Mouse (Mus musculus) MEL (cell line): ENCODE measurements around the gene Rrp36. TPM values are rescaled to one million over a fixed set of nuclear protein-coding genes. Genes with fewer than 3 reads are reported as not detected.

Experiments
- DNase-seq: peaks from one replicate; pipeline ENCODE4 v3.0.0; 2011; ENCODE audit warnings: low read depth, low spot score
- H3K27ac ChIP-seq: 2 replicates; pipeline ENCODE4 v1.5.1; 2012; ENCODE audit warnings: low read depth, mild to moderate bottlenecking, control low read depth, low read length, moderate library complexity; ENCODE audit not compliant: control insufficient read depth
- H3K27me3 ChIP-seq, 2 experiments: fragments of 150-350 bp in 1 of 2; sonication (generic) in 1 of 2; 2 replicates each; pipeline ENCODE4 v1.6.1; 2012; ENCODE audit warnings: low read length in 2 of 2, mild to moderate bottlenecking in 2 of 2, improper control_type of control experiment in 1 of 2, moderate library complexity in 1 of 2; ENCODE audit not compliant: insufficient read depth in 2 of 2, control insufficient read depth in 1 of 2
- H3K36me3 ChIP-seq, 2 experiments: 2 replicates each; pipeline ENCODE4 v1.6.1; 2012 to 2014; ENCODE audit warnings: low read length in 2 of 2, improper control_type of control experiment in 1 of 2, inconsistent platforms in 1 of 2, mild to moderate bottlenecking in 1 of 2; ENCODE audit not compliant: insufficient read depth in 2 of 2, control insufficient read depth in 1 of 2
- H3K4me1 ChIP-seq, 2 experiments: fragments of 150-350 bp in 1 of 2; sonication (generic) in 1 of 2; 2 replicates each; pipeline ENCODE4 v1.6.1; 2012; ENCODE audit warnings: low read length in 2 of 2, improper control_type of control experiment in 1 of 2, mild to moderate bottlenecking in 1 of 2; ENCODE audit not compliant: insufficient read depth in 2 of 2, control insufficient read depth in 1 of 2
- H3K4me3 ChIP-seq, 2 experiments: fragments of 150-350 bp in 1 of 2; sonication (generic) in 1 of 2; 2 replicates each; pipeline ENCODE4 v1.5.1; 2012; ENCODE audit warnings: low read depth in 2 of 2, low read length in 2 of 2, mild to moderate bottlenecking in 2 of 2, moderate library complexity in 2 of 2, control low read depth in 1 of 2, improper control_type of control experiment in 1 of 2; ENCODE audit not compliant: control insufficient read depth in 1 of 2, insufficient read depth in 1 of 2
- H3K79me2 ChIP-seq: 2 replicates; pipeline ENCODE4 v1.6.1; 2012; ENCODE audit warnings: mild to moderate bottlenecking, low read length, moderate library complexity; ENCODE audit not compliant: control insufficient read depth, poor library complexity, insufficient read depth
- H3K9ac ChIP-seq: 2 replicates; pipeline ENCODE4 v1.6.1; 2012; ENCODE audit warnings: low read depth, mild to moderate bottlenecking, control low read depth, low read length, moderate library complexity; ENCODE audit not compliant: control insufficient read depth, poor library complexity, severe bottlenecking
- H3K9me3 ChIP-seq: fragments of 150-350 bp; sonication (generic); replicated peaks from 2 replicates; pipeline ENCODE4 v1.6.1; 2012; ENCODE audit warnings: mild to moderate bottlenecking, low read length, improper control_type of control experiment, moderate library complexity; ENCODE audit not compliant: insufficient read depth
- CHD1 ChIP-seq: IDR thresholded peaks from 2 replicates; pipeline ENCODE4 v1.6.1; 2012; ENCODE audit warnings: low read depth, mild to moderate bottlenecking, inconsistent platforms, low read length, improper control_type of control experiment
- CTCF ChIP-seq, 3 experiments: IDR thresholded peaks in 2 of 3; conservative IDR thresholded peaks in 1 of 3; 2 replicates each; pipeline ENCODE4 v1.5.1; 2011 to 2012; ENCODE audit warnings: low read length in 3 of 3, low read depth in 2 of 3, mild to moderate bottlenecking in 2 of 3, improper control_type of control experiment in 1 of 3, inconsistent platforms in 1 of 3, mixed read lengths in 1 of 3, moderate library complexity in 1 of 3; ENCODE audit not compliant: control insufficient read depth in 1 of 3, insufficient read depth in 1 of 3, poor library complexity in 1 of 3, severe bottlenecking in 1 of 3
- E2F4 ChIP-seq: IDR thresholded peaks from 2 replicates; pipeline ENCODE4 v1.6.1; 2011; ENCODE audit warnings: low read depth, low read length, improper control_type of control experiment, borderline replicate concordance
- ELF1 ChIP-seq: IDR thresholded peaks from 2 replicates; pipeline ENCODE4 v1.6.1; 2014; ENCODE audit warnings: low read depth, mild to moderate bottlenecking, inconsistent platforms, low read length, improper control_type of control experiment, moderate library complexity
- EP300 ChIP-seq, 2 experiments: IDR thresholded peaks; 2 replicates each; pipeline ENCODE4 v1.6.1; 2011; ENCODE audit warnings: improper control_type of control experiment in 2 of 2, low read length in 2 of 2, low read depth in 1 of 2, mild to moderate bottlenecking in 1 of 2
- GATA1 ChIP-seq: IDR thresholded peaks from 2 replicates; pipeline ENCODE4 v1.6.1; 2011; ENCODE audit warnings: low read depth, low read length, improper control_type of control experiment
- HCFC1 ChIP-seq: IDR thresholded peaks from 2 replicates; pipeline ENCODE4 v1.6.1; 2012; ENCODE audit warnings: low read depth, mild to moderate bottlenecking, inconsistent platforms, low read length, improper control_type of control experiment, moderate library complexity
- JUND ChIP-seq: IDR thresholded peaks from 2 replicates; pipeline ENCODE4 v1.6.1; 2011; ENCODE audit warnings: low read depth, mild to moderate bottlenecking, improper control_type of control experiment, low read length
- MAFK ChIP-seq: IDR thresholded peaks from 2 replicates; pipeline ENCODE4 v1.6.1; 2011; ENCODE audit warnings: low read depth, mild to moderate bottlenecking, low read length, improper control_type of control experiment, borderline replicate concordance
- MAX ChIP-seq: IDR thresholded peaks from 2 replicates; pipeline ENCODE4 v1.6.1; 2011; ENCODE audit warnings: low read length, improper control_type of control experiment
- MAZ ChIP-seq: IDR thresholded peaks from 2 replicates; pipeline ENCODE4 v1.6.1; 2012; ENCODE audit warnings: low read depth, mild to moderate bottlenecking, inconsistent platforms, low read length, improper control_type of control experiment
- MXI1 ChIP-seq: IDR thresholded peaks from 2 replicates; pipeline ENCODE4 v1.6.1; 2011; ENCODE audit warnings: mild to moderate bottlenecking, low read depth, low read length, improper control_type of control experiment
- MYB ChIP-seq: IDR thresholded peaks from 2 replicates; pipeline ENCODE4 v1.6.1; 2011; ENCODE audit warnings: mild to moderate bottlenecking, low read depth, low read length, improper control_type of control experiment
- NELFE ChIP-seq: IDR thresholded peaks from 2 replicates; pipeline ENCODE4 v1.6.1; 2011; ENCODE audit warnings: low read depth, low read length, improper control_type of control experiment
- NRF1 ChIP-seq: IDR thresholded peaks from 2 replicates; pipeline ENCODE4 v1.6.1; 2014; ENCODE audit warnings: low read depth, mild to moderate bottlenecking, inconsistent platforms, low read length, improper control_type of control experiment, moderate library complexity; ENCODE audit not compliant: poor library complexity, insufficient read depth, severe bottlenecking
- POLR2AphosphoS2 ChIP-seq: IDR thresholded peaks from 2 replicates; pipeline ENCODE4 v1.6.1; 2011; ENCODE audit warnings: low read length, improper control_type of control experiment
- POLR2AphosphoS5 ChIP-seq: IDR thresholded peaks from 2 replicates; pipeline ENCODE4 v1.6.1; 2012; ENCODE audit warnings: low read depth, borderline replicate concordance, mild to moderate bottlenecking, inconsistent platforms, low read length, moderate library complexity, mixed read lengths
- RAD21 ChIP-seq: IDR thresholded peaks from 2 replicates; pipeline ENCODE4 v1.6.1; 2011; ENCODE audit warnings: mild to moderate bottlenecking, low read depth, low read length, improper control_type of control experiment
- SIN3A ChIP-seq: IDR thresholded peaks from 2 replicates; pipeline ENCODE4 v1.6.1; 2012; ENCODE audit warnings: low read length, improper control_type of control experiment, inconsistent platforms
- TAL1 ChIP-seq: IDR thresholded peaks from 2 replicates; pipeline ENCODE4 v1.6.1; 2012; ENCODE audit warnings: mild to moderate bottlenecking, inconsistent platforms, low read length, moderate library complexity, mixed read lengths
- ZC3H11A ChIP-seq: IDR thresholded peaks from 2 replicates; pipeline ENCODE4 v1.6.1; 2012; ENCODE audit warnings: low read depth, mild to moderate bottlenecking, inconsistent platforms, low read length, improper control_type of control experiment
- ZNF384 ChIP-seq: IDR thresholded peaks from 2 replicates; pipeline ENCODE4 v1.6.1; 2012; ENCODE audit warnings: low read depth, mild to moderate bottlenecking, inconsistent platforms, low read length, improper control_type of control experiment
- polyA plus RNA-seq, 2 experiments: library from polyadenylated mRNA; stranded (reverse) in 1 of 2; unstranded in 1 of 2; fragments of >175 nt in 1 of 2; fragments of >200 nt in 1 of 2; gene quantifications; 2 replicates each; pipeline versions ENCODE4 v1.2.1 to v1.2.4; 2012; ENCODE audit warnings: low replicate concordance in 2 of 2, low read depth in 1 of 2; ENCODE audit not compliant: insufficient read length in 2 of 2, insufficient read depth in 1 of 2, missing spikeins in 1 of 2
- total RNA-seq: library from RNA; depleted of rRNA; stranded (reverse); fragments of 300-350 nt; gene quantifications from 2 replicates; pipeline ENCODE4 v1.2.3, GENCODE M21; 2012

Gene Rrp36
- total and polyA plus RNA-seq, 3 experiments, result 51.2 to 55.3 TPM; not detected in 1

DNA sequence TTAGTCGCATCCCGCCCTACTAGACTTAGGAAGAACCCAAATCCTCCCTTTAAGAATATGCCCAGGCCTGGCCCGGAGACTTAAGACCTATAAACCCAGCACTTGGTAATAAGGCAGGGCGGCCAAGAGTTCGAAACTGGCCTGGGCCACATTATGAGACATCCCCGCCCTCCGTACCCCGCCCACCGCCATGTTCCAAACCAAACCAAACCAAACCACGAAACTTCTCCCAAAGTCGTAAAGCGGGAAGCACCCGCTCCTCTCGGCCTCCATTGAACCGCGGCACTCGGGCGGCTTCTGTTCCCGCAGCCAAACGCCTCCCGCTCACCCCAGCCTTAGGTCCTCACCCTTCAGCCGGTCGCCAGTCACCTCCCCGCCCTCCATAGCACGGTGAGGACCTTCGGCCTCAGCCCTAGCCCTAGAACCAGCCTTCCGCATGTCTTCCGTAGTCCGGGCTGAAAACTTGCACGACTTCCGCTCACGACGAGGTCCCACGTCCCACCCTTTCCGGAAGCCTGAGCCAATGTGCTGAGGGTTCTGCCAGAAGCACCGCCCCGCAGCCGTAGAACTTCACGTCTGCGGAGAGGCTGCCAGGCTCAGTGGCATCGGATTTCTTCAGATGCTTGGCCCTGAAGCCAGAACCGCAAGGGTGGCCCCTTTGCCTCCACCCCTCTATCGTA, at the start of gene Rrp36 (continued):
- peak; percentile 97 for TF ChIP-seq SIN3A
- TF ChIP-seq E2F4, result no peak
- TF ChIP-seq POLR2AphosphoS2, result peak; percentile 100
- no peak for TF ChIP-seq MAZ

DNA sequence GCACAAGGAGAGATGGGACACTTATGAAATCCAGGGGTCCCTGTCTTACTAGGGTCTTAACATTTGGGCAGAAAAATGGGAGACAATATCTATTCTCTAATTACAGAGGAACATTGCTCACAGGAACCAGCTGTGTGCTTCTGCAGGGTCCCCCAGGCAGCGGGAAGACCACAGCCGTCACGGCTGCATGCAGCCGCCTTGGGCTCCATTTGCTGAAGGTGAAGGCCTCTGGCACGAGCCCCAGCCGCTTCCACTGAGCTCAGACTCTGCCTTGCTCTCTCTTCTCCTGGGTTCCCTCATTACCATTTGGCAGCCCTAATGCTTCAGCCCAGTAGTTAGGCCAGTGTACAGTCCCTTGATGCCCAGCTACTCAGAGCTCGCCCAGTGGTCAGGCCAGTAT, 46.9 kb upstream of the Rrp36 start:
- H3K9ac ChIP-seq, result no peak overlapping the region
- no peak overlapping the region for H3K4me3 ChIP-seq
- H3K9me3 ChIP-seq, result no peaks in the 10 kb centered on the region
- H3K79me2 ChIP-seq, result no peaks in the 10 kb centered on the region
- no peak for TF ChIP-seq NELFE
- TF ChIP-seq ZC3H11A, result no peak
- no peak for TF ChIP-seq MAZ
- no peak for TF ChIP-seq JUND
- no peak for TF ChIP-seq MAX
- TF ChIP-seq ZNF384, result no peak
- TF ChIP-seq, all 39 proteins: peak for 0
- Histone ChIP-seq H3K27ac (no peak overlapping the region), H3K36me3 (no peaks in the 10 kb centered on the region), H3K4me1 (no peaks in the 10 kb centered on the region), H3K27me3 (no peaks in the 10 kb centered on the region)
- no peak for DNase-seq

DNA sequence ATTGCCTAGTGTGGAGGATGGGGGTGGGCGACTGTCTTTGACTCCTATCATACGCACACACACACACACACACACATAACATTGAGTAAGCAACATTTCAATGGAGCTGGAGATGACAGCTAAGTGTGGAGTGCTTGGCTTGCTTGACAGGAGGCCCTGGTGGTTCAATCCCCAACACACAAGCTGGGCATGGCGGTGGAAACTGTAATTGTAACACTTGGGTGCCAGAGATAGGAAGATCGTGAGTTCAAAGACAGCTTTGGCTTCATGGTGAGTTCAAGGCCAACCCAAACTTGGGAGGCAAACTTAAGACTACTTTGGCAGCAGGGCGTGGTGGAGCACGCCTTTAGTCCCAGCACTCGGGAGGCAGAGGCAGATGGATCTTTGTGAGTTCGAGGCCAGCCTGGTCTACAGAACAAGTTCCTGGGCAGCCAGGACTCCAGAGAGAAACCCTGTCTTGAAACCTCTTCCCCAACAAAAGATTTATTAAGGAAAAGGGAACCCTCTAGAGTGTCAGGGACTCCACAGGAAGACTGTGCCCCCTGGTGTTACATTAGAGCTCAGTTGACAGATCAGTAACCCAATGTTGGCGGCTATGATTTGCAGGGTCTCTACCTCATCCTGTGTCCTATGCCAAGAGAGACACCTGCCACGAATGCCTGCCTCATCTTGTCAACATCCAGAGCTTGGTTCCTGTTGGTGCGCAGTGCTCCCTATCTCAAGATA, 40.8 kb upstream of the Rrp36 start:
- H3K9ac ChIP-seq, result no peak overlapping the region
- H3K27ac ChIP-seq, result no peak overlapping the region
- H3K79me2 ChIP-seq, result peaks cover 21% of the 10 kb centered on the region
- DNase-seq, result no peak
- H3K4me3 ChIP-seq, result no peak overlapping the region
- no peaks in the 10 kb centered on the region for H3K27me3 ChIP-seq
- peaks cover 4 to 6% of the 10 kb centered on the region in 2 experiments for H3K36me3 ChIP-seq
- peaks cover 0 to 16% of the 10 kb centered on the region in 2 experiments; a peak in 2 of 4 replicates for H3K4me1 ChIP-seq
- no peaks in the 10 kb centered on the region for H3K9me3 ChIP-seq
- TF ChIP-seq CTCF (IDR thresholded peaks at IDR 0.05 in 2 of 3, conservative IDR thresholded peaks at IDR 0.05 in 1 of 3; ENCODE audit: control insufficient read depth in 1 of 3, insufficient read depth in 1 of 3, low read depth in 2 of 3, low read length in 3 of 3, poor library complexity in 1 of 3, severe bottlenecking in 1 of 3) (peak in 1 of 3 experiments; percentile 24; a peak in 2 of 6 replicates), ZNF384 (no peak)

DNA sequence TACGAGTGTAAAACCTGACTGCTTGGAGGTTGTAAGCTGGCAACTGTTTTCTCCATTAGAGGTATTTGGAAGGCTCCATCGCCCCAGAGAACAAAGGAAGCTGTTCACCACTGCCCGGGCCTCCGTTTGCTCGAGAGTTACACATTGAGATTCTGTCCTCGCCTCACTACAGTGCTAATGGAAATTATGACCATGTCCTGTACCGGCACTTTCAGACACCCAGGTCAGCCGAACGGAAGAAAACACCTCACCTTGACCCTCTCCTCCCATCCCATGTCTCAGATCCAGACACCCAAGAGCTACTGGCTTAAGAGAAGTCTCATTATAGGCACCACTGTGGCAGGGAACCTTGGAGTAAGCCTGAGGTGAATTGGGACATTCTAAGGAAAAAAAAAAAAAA, 39.7 kb upstream of the Rrp36 start:
- no peak for DNase-seq
- Histone ChIP-seq H3K9ac (no peak overlapping the region), H3K36me3 (peaks cover 4 to 6% of the 10 kb centered on the region in 2 experiments), H3K27me3 (no peaks in the 10 kb centered on the region), H3K4me3 (no peak overlapping the region), H3K79me2 (peaks cover 21% of the 10 kb centered on the region), H3K9me3 (no peaks in the 10 kb centered on the region), H3K27ac (no peak overlapping the region), H3K4me1 (peaks cover 0 to 16% of the 10 kb centered on the region in 2 experiments; a peak in 2 of 4 replicates)
- TF ChIP-seq TAL1 (no peak), RAD21 (no peak), GATA1 (no peak), HCFC1 (no peak), MYB (no peak), POLR2AphosphoS5 (no peak), CTCF (IDR thresholded peaks at IDR 0.05 in 2 of 3, conservative IDR thresholded peaks at IDR 0.05 in 1 of 3; ENCODE audit: control insufficient read depth in 1 of 3, insufficient read depth in 1 of 3, low read depth in 2 of 3, low read length in 3 of 3, poor library complexity in 1 of 3, severe bottlenecking in 1 of 3) (no peak), SIN3A (no peak), MAFK (no peak), NRF1 (no peak), MXI1 (no peak), CHD1 (no peak), EP300 (IDR thresholded peaks at IDR 0.05; ENCODE audit: low read depth in 1 of 2, low read length in 2 of 2) (no peak), ELF1 (no peak)
